Mouse (Mus musculus) cerebellum, adult 2 months (tissue): Measurements from ENCODE around the gene Fgfr2. TPM values are rescaled to one million over a fixed set of nuclear protein-coding genes. Genes with fewer than 3 reads are reported as not detected.

Experiments
- DNase-seq, 2 experiments: peaks; one replicate each; pipeline ENCODE4 v3.0.0; 2021
- H3K27ac ChIP-seq: fragments of 200-500 bp; 2 replicates; pipeline ENCODE4 v1.5.1; 2012; ENCODE audit warnings: low read length, control low read depth, inconsistent platforms; ENCODE audit not compliant: insufficient read depth
- H3K27me3 ChIP-seq: fragments of 200-500 bp; 2 replicates; pipeline ENCODE4 v1.6.1; 2012; ENCODE audit warnings: inconsistent platforms, mild to moderate bottlenecking, low read length, moderate library complexity; ENCODE audit not compliant: control insufficient read depth, insufficient read depth
- H3K4me1 ChIP-seq: fragments of 200-500 bp; 2 replicates; pipeline ENCODE4 v1.6.1; 2011; ENCODE audit warnings: low read length; ENCODE audit not compliant: control insufficient read depth, insufficient read depth
- H3K4me3 ChIP-seq: fragments of 200-500 bp; replicated peaks from 2 replicates; pipeline ENCODE3; 2011; ENCODE audit warnings: mild to moderate bottlenecking, low read depth, low read length, control low read depth; ENCODE audit not compliant: insufficient read depth
- CTCF ChIP-seq: fragments of 200-500 bp; IDR thresholded peaks from 2 replicates; pipeline ENCODE4 v1.5.1; 2011; ENCODE audit warnings: low read depth, mild to moderate bottlenecking, control low read depth, low read length, moderate library complexity, borderline replicate concordance; ENCODE audit not compliant: insufficient read depth
- POLR2A ChIP-seq: fragments of 200-500 bp; IDR thresholded peaks from 2 replicates; pipeline ENCODE4 v1.6.1; 2011; ENCODE audit warnings: low read length, control low read depth, borderline replicate concordance; ENCODE audit not compliant: insufficient read depth
- WGBS: fragments of 180-500 bp; shearing (Covaris S2); methylation state at CpG from one replicate; pipeline ENCODE4 v1.1.7; 2018; 5-methylcytosine and 5-hydroxymethylcytosine counted together
- polyA plus RNA-seq: library from polyadenylated mRNA; depleted of rRNA; stranded (reverse); fragments of >200 nt; gene quantifications from 2 replicates; pipeline ENCODE4 v1.2.3, GENCODE M21; 2012

Fgfr2 gene
- polyA plus RNA-seq, 1 experiment = 95.3 TPM

GRCm38 (mm10) chr7:132486403-132487178 lies 636.6 kb downstream of the Fgfr2 start:
- no peak for DNase-seq
- WGBS = 78% methylated on average over 9 of the region's 9 CpGs
- no peaks in the 10 kb centered on the region for H3K4me1 ChIP-seq
- TF ChIP-seq CTCF (no peak), POLR2A (no peak)
- H3K27ac ChIP-seq = no peak overlapping the region
- no peaks in the 10 kb centered on the region for H3K27me3 ChIP-seq
- no peak overlapping the region for H3K4me3 ChIP-seq

DNA sequence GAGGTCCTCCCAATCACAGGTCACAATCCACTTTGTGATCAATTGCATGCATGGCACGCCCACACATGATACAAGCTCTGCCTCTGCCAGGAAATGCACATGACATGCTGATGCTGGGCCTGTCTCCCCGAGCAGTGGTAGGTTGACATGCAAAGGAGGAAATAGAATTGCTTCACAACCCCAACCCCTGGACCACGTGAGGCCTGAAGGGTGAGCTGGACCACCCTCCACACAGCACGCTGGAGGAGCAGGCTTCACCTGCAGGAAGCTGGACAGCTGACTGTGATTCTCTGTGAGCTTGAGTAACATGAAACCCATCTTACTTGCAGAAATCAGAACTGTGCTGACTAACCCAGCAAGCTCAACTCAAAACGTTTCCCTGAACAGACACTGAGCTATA lies 638.7 kb downstream of the Fgfr2 start:
- Histone ChIP-seq H3K27ac (no peak overlapping the region), H3K4me1 (no peaks in the 10 kb centered on the region), H3K4me3 (no peak overlapping the region), H3K27me3 (no peaks in the 10 kb centered on the region)
- TF ChIP-seq POLR2A (no peak), CTCF (no peak)
- no peak for DNase-seq
- 79% methylated on average over 5 of the region's 5 CpGs for WGBS

DNA sequence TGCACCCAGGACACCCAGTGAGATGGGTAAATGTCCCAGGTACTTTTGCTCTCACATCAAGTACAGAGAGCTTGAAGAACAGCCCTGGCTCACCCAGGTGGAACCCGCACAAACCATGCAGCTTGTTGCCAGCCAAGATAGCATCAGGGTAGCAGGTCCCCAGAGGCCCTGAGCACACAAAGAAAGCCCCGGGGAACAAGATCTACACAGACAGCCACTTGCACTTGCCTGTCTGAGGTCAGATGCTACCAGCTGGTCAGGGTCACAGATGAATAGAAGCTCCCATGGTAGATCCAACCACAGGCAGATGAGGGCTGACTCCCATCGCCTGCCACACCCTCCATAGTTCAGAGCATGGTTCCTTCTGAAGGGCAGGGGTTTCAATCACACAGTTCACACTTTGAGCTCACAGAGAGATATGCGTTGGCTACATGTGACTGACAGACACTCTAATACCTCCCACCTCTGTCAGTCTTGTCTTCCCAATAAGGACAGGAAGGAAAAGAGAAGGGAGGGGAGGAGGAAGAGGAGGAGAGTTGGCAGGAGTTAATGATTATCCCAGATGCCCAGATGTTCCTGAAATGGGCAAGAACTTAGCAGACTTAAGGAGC lies 642.3 kb downstream of the Fgfr2 start:
- Histone ChIP-seq H3K4me3 (no peak overlapping the region), H3K27me3 (no peaks in the 10 kb centered on the region), H3K4me1 (no peaks in the 10 kb centered on the region), H3K27ac (no peak overlapping the region)
- TF ChIP-seq CTCF (no peak), POLR2A (no peak)
- no peak for DNase-seq
- WGBS = 61% methylated on average over 4 of the region's 4 CpGs

DNA sequence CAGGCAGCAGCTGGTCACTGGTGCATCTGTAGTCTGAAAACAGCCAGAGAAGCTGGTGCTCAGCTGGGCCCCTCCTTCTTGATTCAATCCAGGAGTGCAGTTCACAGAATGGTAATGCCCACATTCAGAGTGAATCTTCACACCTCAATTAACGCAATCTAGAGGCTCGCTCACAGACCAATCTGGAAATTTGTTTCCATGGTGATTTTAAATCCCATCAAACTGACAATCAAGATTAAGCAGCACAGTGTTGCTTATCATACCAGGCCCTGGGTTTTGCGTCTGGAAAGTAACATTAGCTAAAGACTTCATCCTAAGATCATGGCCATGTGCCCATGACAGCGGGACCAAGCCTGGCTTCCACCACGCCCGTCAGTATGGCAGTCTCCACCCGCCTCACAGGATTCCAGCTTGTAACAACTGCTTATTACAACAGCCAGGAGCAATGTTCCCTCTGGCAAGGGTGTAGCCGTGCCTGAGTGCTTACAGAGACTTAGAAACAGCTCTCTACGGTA lies 644.8 kb downstream of the Fgfr2 start:
- no peak for TF ChIP-seq CTCF
- no peak for TF ChIP-seq POLR2A

GRCm38 (mm10) chr7:132477753-132478152 lies 645.4 kb downstream of the Fgfr2 start:
- 77% methylated on average over 3 of the region's 3 CpGs for WGBS
- Histone ChIP-seq H3K4me3 (no peak overlapping the region), H3K27ac (no peak overlapping the region), H3K4me1 (no peaks in the 10 kb centered on the region), H3K27me3 (no peaks in the 10 kb centered on the region)
- no peak for DNase-seq
- no peak for TF ChIP-seq CTCF
- no peak for TF ChIP-seq POLR2A

More for the DNA sequence above, 644.8 kb downstream of the Fgfr2 start:
- WGBS = 62% methylated on average over 9 of the region's 9 CpGs
- no peaks in the 10 kb centered on the region for H3K27me3 ChIP-seq
- no peak for DNase-seq
- H3K27ac ChIP-seq = no peak overlapping the region
- H3K4me3 ChIP-seq = no peak overlapping the region
- H3K4me1 ChIP-seq = no peaks in the 10 kb centered on the region

DNA sequence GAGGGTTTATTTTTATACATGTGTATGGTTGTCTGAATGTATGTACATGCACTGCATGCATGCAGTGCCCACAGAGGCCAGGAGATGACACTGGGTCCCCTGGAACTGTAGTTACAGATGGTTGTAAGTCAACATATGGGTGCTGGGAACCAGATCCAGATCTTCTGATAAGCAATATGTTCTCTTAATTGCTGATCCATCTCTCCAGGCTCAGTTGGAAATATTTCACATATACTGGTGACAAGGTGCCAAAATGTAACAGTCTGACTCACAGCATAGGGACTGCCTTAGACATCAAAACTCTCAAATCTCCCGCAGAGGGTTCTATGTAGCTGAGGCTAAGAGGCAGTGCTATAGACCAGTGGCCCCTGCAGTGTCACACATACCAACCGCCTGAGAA lies 646.7 kb downstream of the Fgfr2 start:
- Histone ChIP-seq H3K4me1 (no peaks in the 10 kb centered on the region), H3K27me3 (no peaks in the 10 kb centered on the region), H3K4me3 (no peak overlapping the region), H3K27ac (no peak overlapping the region)
- 96% methylated on average over 2 of the region's 2 CpGs for WGBS
- no peak for DNase-seq
- no peak for TF ChIP-seq CTCF
- TF ChIP-seq POLR2A = no peak

DNA sequence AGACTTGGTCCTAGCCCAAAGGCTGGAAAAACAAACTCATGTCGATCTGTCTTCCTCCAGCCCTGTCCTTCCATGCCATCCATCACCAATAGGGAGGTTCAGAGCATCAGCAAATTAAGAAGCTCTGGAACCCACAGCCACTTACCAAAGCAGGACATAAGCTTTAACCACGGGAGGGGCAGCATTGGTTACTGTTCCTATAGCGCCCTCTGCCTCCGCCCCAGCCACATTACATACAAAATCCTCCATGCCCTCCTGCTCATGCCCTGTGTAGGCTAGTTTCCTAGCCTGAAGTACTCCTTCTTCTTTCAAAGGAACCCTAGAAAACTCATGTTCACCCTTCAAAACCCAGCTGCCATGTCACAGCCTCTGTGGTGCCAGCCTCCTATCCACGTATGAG lies 648.1 kb downstream of the Fgfr2 start:
- WGBS = 17% methylated on average over 5 of the region's 5 CpGs
- peak; percentile 72 to 81 for DNase-seq
- no peak overlapping the region for H3K4me3 ChIP-seq
- no peak for TF ChIP-seq POLR2A
- peak; percentile 92 for TF ChIP-seq CTCF
- H3K4me1 ChIP-seq = no peaks in the 10 kb centered on the region
- no peaks in the 10 kb centered on the region for H3K27me3 ChIP-seq
- H3K27ac ChIP-seq = no peak overlapping the region

DNA sequence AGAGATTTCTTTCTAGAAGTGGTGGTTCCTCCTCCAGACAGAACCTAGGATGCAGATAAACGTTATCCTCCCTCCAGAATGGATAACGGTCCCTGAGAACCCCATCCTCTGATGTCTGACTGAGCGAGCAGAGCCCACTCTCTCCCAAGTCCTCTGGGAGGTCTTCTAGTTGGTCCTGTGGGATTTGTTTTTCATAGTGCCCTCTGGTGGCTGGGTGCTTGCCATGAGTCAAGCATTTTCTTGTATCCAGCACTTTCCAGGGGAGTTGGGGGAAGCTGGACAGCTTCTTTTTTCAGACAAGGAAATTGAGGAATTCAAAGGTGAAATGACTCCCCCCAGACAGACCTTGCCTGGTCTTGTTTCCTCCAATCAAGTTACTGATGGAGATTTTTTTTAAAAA lies 651.8 kb downstream of the Fgfr2 start:
- Histone ChIP-seq H3K4me1 (no peaks in the 10 kb centered on the region), H3K27me3 (no peaks in the 10 kb centered on the region), H3K4me3 (no peak overlapping the region), H3K27ac (no peak overlapping the region)
- TF ChIP-seq POLR2A (no peak), CTCF (peak; percentile 41; the same call in 1 of the 2 replicates)
- peak; percentile 33 to 34 for DNase-seq
- WGBS = 71% methylated on average over 3 of the region's 3 CpGs
